Mouse (Mus musculus) hindbrain, embryonic 16.5 days (tissue): ENCODE results near the gene Gm49711. TPM values are rescaled to one million over a fixed set of nuclear protein-coding genes. Genes with fewer than 3 reads are reported as not detected.

Source experiments
- ATAC-seq: fragments of 200-750 bp; cut with Nextera tagmentation; 2 replicates; pipeline ENCODE4 v1.8.0; 2017; ENCODE audit warnings: moderate TSS enrichment, moderate library complexity
- H3K27ac ChIP-seq: fragments of 300-500 bp; sonication (generic); 2 replicates; pipeline ENCODE4 v1.5.1; 2014; ENCODE audit warnings: low read depth, mild to moderate bottlenecking, control low read depth, low read length, moderate library complexity
- H3K27me3 ChIP-seq: fragments of 300-500 bp; sonication (generic); replicated peaks from 2 replicates; pipeline ENCODE4 v1.6.1; 2014; ENCODE audit warnings: low read length; ENCODE audit not compliant: control insufficient read depth, insufficient read depth
- H3K36me3 ChIP-seq: fragments of 300-500 bp; sonication (generic); 2 replicates; pipeline ENCODE4 v1.6.1; 2014; ENCODE audit warnings: mild to moderate bottlenecking, low read length, moderate library complexity, mixed read lengths; ENCODE audit not compliant: control insufficient read depth, insufficient read depth
- H3K4me1 ChIP-seq: fragments of 300-500 bp; sonication (generic); 2 replicates; pipeline ENCODE4 v1.6.1; 2014; ENCODE audit warnings: low read depth, low read length; ENCODE audit not compliant: control insufficient read depth, insufficient read depth
- H3K4me2 ChIP-seq: fragments of 300-500 bp; sonication (generic); 2 replicates; pipeline ENCODE4 v1.6.1; 2014; ENCODE audit warnings: mild to moderate bottlenecking, low read length, control low read depth, moderate library complexity
- H3K4me3 ChIP-seq: fragments of 300-500 bp; sonication (generic); 2 replicates; pipeline ENCODE4 v1.5.1; 2014; ENCODE audit warnings: mild to moderate bottlenecking, low read length, control low read depth, moderate library complexity
- H3K9ac ChIP-seq: fragments of 300-500 bp; sonication (generic); 2 replicates; pipeline ENCODE4 v1.6.1; 2014; ENCODE audit warnings: low read depth, mild to moderate bottlenecking, control low read depth, low read length, moderate library complexity
- H3K9me3 ChIP-seq: fragments of 300-500 bp; sonication (generic); 2 replicates; pipeline ENCODE4 v1.6.1; 2014; ENCODE audit warnings: mild to moderate bottlenecking, low read length, moderate library complexity; ENCODE audit not compliant: control insufficient read depth
- WGBS: fragments of 180-500 bp; shearing (Covaris S2); extraction: QIAGEN DNeasy Blood & Tissue Kit; methylation state at CpG from one replicate; pipeline ENCODE4 v1.1.7; 2014; 5-methylcytosine and 5-hydroxymethylcytosine counted together
- polyA plus RNA-seq: library from polyadenylated mRNA; unstranded; fragments of >200 nt; fragmentation: Nextera tagmentation; extraction: Ambion mirVana; gene quantifications from 2 replicates; pipeline ENCODE4 v1.2.1, GENCODE M21; 2015

Gene Gm49711
- polyA plus RNA-seq, 1 experiment from 2014 or later: 0.38 TPM

DNA sequence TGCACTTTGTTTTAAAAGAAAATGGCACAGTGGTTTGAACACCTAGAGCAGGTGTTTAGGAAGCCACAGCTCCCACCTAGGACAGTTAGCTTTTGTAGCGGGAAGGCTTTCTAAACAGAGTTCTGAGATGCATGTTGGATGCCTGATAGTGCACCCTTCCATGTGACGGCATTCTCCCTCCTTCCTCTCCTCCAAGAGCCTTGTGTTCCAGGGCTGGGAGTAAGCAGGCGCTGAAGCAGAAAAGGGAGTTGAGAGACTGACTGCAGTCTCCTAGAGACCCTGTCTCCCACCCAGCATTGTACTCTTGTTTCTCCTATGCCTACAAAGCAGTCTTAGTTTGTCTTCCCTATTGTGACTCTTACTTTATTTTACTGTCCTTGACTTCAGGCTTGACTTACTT lies 2.1 kb downstream of the Gm49711 start:
- Histone ChIP-seq H3K9me3 (no peaks in the 10 kb centered on the region), H3K36me3 (peaks cover 8% of the 10 kb centered on the region), H3K27ac (no peak overlapping the region), H3K9ac (no peak overlapping the region; the same call in 1 of the 2 replicates), H3K4me3 (peak overlapping the region; percentile 98), H3K4me1 (peaks cover 29% of the 10 kb centered on the region), H3K4me2 (peak overlapping the region; percentile 89), H3K27me3 (no peaks in the 10 kb centered on the region)
- ATAC-seq: no peak
- 40% methylated on average over 3 of the region's 3 CpGs for WGBS

DNA sequence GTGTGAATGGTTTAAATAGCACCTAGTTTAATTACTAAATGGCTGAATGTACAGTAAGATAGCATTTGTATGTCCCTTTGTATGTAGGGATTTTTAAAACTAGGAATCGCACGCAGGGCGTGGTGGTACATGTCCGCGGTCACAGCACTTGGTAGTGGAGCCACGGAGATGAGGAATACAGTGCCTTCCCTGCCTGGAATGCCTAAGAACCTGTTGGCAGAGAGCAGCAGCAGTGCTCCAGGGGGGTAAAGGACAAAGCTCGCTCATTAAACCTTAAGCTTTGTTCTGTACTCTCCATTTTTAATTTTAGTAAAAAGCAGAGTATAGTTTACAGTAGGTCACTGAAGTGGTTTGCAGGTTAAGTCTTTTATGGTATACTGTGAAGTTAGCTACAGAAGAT lies 3.5 kb downstream of the Gm49711 start:
- no peak for ATAC-seq
- H3K9me3 ChIP-seq: no peaks in the 10 kb centered on the region

GRCm38 (mm10) chr16:92062832-92063231 lies 4.7 kb downstream of the Gm49711 start:
- H3K9me3 ChIP-seq: no peaks in the 10 kb centered on the region
- no peak overlapping the region for H3K4me2 ChIP-seq
- ATAC-seq: no peak
- no peak overlapping the region for H3K27ac ChIP-seq
- no peaks in the 10 kb centered on the region for H3K27me3 ChIP-seq
- no peak overlapping the region for H3K9ac ChIP-seq
- H3K4me1 ChIP-seq: peaks cover 24% of the 10 kb centered on the region
- H3K36me3 ChIP-seq: peaks cover 8% of the 10 kb centered on the region
- WGBS: 97% methylated on average over 1 of the region's 1 CpGs
- H3K4me3 ChIP-seq: no peak overlapping the region

More for the DNA sequence above, 3.5 kb downstream of the Gm49711 start:
- Histone ChIP-seq H3K27me3 (no peaks in the 10 kb centered on the region), H3K36me3 (peaks cover 8% of the 10 kb centered on the region), H3K9ac (no peak overlapping the region), H3K4me2 (no peak overlapping the region), H3K4me3 (no peak overlapping the region), H3K4me1 (peaks cover 29% of the 10 kb centered on the region), H3K27ac (no peak overlapping the region)
- WGBS: 93% methylated on average over 7 of the region's 7 CpGs

DNA sequence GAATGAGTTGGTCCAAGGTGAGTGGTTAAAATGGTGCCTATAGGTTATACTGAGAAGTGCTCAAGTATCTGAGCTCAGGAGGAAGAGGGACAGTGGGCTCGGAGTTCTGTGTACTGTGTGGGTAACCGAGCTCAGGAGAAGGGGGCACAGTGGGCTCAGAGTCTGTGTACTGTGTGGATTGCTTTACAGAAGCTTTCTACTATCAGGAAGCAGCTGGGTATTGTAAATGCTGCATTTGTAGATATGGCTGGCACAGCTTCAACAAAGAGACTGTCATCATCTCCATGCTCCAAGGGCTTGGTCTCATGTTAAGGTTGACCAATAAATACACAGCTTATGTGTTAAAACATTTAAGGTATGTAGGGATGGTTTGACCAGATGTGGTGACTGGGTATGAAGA lies 6.7 kb downstream of the Gm49711 start:
- Histone ChIP-seq H3K36me3 (peaks cover 12% of the 10 kb centered on the region), H3K4me3 (no peak overlapping the region), H3K27ac (no peak overlapping the region), H3K9ac (no peak overlapping the region), H3K9me3 (no peaks in the 10 kb centered on the region), H3K27me3 (no peaks in the 10 kb centered on the region), H3K4me2 (no peak overlapping the region), H3K4me1 (peaks cover 17% of the 10 kb centered on the region)
- ATAC-seq: no peak
- 95% methylated on average over 2 of the region's 2 CpGs for WGBS

- Histone ChIP-seq H3K4me2 (no peak overlapping the region), H3K27ac (no peak overlapping the region), H3K9ac (no peak overlapping the region), H3K9me3 (no peaks in the 10 kb centered on the region), H3K36me3 (peaks cover 7% of the 10 kb centered on the region; the same call in 1 of the 2 replicates), H3K4me1 (no peaks in the 10 kb centered on the region), H3K27me3 (no peaks in the 10 kb centered on the region), H3K4me3 (no peak overlapping the region)
- no peak for ATAC-seq
- 88% methylated on average over 8 of the region's 8 CpGs for WGBS
Observed at GRCm38 (mm10) chr16:92070338-92070737, 12.2 kb downstream of the Gm49711 start.

DNA sequence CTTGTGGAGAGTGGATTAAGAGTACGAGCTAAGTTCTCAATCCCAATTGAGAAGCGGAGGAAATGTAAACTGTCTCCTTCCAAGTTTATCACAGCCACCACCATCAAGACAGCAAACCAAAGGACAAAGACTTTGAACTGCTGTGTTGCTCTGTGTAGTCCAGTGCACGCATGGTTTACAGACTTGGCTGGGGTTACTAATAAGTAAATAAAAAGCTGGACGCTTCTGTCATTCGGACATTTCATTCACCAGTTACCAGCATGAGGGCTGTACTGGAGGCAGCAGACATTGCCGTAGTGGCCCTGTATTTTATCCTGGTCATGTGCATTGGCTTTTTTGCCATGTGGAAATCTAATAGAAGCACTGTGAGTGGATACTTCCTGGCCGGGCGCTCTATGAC lies 18.7 kb downstream of the Gm49711 start:
- H3K4me3 ChIP-seq: no peak overlapping the region
- no peaks in the 10 kb centered on the region for H3K4me1 ChIP-seq
- peaks cover 18% of the 10 kb centered on the region for H3K36me3 ChIP-seq
- H3K9me3 ChIP-seq: no peaks in the 10 kb centered on the region
- ATAC-seq: no peak
- H3K9ac ChIP-seq: no peak overlapping the region
- WGBS: 92% methylated on average over 8 of the region's 8 CpGs
- no peak overlapping the region for H3K27ac ChIP-seq
- H3K27me3 ChIP-seq: no peaks in the 10 kb centered on the region
- no peak overlapping the region for H3K4me2 ChIP-seq

DNA sequence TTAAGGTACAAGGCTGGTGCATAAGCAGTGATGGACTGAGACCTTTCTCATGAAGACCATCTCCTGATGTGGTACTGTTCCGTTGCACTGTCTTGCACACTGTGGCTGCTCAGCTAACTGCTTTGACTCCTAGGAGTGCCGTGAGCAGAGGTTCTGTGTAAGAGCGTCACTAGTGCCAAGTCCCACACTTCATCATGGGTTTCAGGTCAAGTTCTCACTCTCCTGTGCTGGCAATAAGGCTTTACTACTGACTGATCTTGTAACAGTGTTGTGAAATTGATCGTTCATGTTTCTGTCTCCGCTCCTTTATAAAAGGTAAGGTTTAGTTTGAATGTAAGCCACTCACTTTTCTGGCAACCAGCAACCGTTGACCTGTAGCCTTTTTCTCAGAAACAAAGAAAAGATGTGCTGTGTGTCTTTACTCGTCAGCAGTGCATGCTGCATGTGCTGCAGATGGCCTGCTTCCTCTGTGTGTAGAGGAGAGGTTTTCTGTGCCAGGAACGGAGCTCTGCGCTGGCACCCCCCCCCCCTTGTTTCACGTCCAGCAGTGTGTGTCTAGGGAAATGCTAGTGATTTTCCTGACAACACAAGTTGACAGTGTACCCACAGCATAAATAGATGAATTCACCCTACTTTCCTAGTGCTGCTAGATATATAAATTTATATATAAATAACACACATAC lies 25.8 kb downstream of the Gm49711 start:
- H3K27me3 ChIP-seq: no peaks in the 10 kb centered on the region
- no peak overlapping the region for H3K4me3 ChIP-seq
- no peak overlapping the region for H3K4me2 ChIP-seq
- no peak for ATAC-seq
- H3K36me3 ChIP-seq: 0 out of 2 replicates have a peak, but pooled peaks cover 2% of the 10 kb centered on the region
- H3K4me1 ChIP-seq: no peaks in the 10 kb centered on the region
- H3K27ac ChIP-seq: no peak overlapping the region
- WGBS: 59% methylated on average over 10 of the region's 10 CpGs
- H3K9ac ChIP-seq: no peak overlapping the region
- no peaks in the 10 kb centered on the region for H3K9me3 ChIP-seq

- no peak for ATAC-seq
- no peaks in the 10 kb centered on the region for H3K9me3 ChIP-seq
- H3K4me2 ChIP-seq: no peak overlapping the region
- WGBS: 49% methylated on average over 3 of the region's 3 CpGs
- H3K36me3 ChIP-seq: no peaks in the 10 kb centered on the region
- no peak overlapping the region for H3K27ac ChIP-seq
- H3K9ac ChIP-seq: no peak overlapping the region
- H3K4me1 ChIP-seq: no peaks in the 10 kb centered on the region
- no peaks in the 10 kb centered on the region for H3K27me3 ChIP-seq
- no peak overlapping the region for H3K4me3 ChIP-seq
Observed at GRCm38 (mm10) chr16:92089225-92089624, 31.1 kb downstream of the Gm49711 start.

DNA sequence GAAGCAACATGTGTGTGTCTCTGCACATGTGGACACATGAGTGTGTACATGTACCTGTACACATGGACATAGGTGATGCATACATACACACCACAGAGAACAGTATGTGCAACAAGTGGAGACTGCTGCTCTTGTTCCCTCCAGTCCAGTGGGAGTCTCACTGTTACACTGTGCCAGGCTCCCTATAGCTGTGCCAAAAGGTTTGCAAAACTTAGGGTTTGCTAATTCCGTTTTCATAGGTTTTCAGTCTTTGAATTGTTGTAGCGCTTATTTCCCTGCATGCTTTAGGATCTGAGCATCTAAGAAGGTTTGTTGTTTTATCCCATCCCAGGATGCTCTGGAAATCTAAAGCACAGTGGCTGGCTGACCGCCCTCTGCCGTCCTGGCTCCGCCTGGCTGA lies 33.8 kb downstream of the Gm49711 start:
- no peak for ATAC-seq
- Histone ChIP-seq H3K9ac (no peak overlapping the region), H3K4me2 (no peak overlapping the region), H3K9me3 (no peaks in the 10 kb centered on the region), H3K4me1 (no peaks in the 10 kb centered on the region), H3K36me3 (no peaks in the 10 kb centered on the region), H3K4me3 (no peak overlapping the region), H3K27me3 (no peaks in the 10 kb centered on the region), H3K27ac (no peak overlapping the region)
- WGBS: 67% methylated on average over 5 of the region's 5 CpGs
